In genomic region chr17:32631936-32632335, GRCm38 (mm10) we compare ENCODE assay signal across 31 mouse cellular contexts. TPM values are rescaled to one million over a fixed set of nuclear protein-coding genes. Genes with fewer than 3 reads are reported as not detected.
DNase-seq lines count a peak whose midpoint lies in the region; TF ChIP-seq lines count a peak whose summit lies in the region.
"Had no signal": no experiment of that assay in that cellular context is flagged by ENCODE, and none has a peak within 500 bp of the region (broad histone marks: within the 10 kb centered on the region; RNA-seq: fewer than 3 reads in every experiment).

No protein-coding gene starts in this region.

- no peak for TF ChIP-seq POLR2A in heart, adult 2 months (IDR thresholded peaks at IDR 0.05; ENCODE audit: insufficient read depth, low read depth, low read length)

- no peaks in the 10 kb centered on the region for H3K79me2 ChIP-seq in heart, adult 2 months (replicated peaks; ENCODE audit: control insufficient read depth, insufficient read depth, low read length)

- no peaks in the 10 kb centered on the region for H3K36me3 ChIP-seq in heart, adult 2 months (ENCODE audit: control insufficient read depth, insufficient read depth, low read length)
- H3K36me3 ChIP-seq: embryonic facial prominence, embryonic 12.5 days; embryonic facial prominence, embryonic 15.5 days; G1E; heart, embryonic 12.5 days; heart, embryonic 15.5 days; hindbrain, embryonic 10.5 days; hindbrain, embryonic 13.5 days; intestine, embryonic 15.5 days had no signal

- WGBS in heart, adult 2 months, result 66% methylated on average over 3 of the region's 3 CpGs

- intact Hi-C loops in heart, adult 2 months (cut with DNase I), result no loop called here

- H3K9ac ChIP-seq in heart, adult 2 months (ENCODE audit: low read depth, low read length), result no peak overlapping the region
- H3K9ac ChIP-seq: embryonic facial prominence, embryonic 12.5 days; embryonic facial prominence, embryonic 15.5 days; forebrain, postnatal 0 days; heart, embryonic 12.5 days; heart, embryonic 15.5 days; hindbrain, embryonic 13.5 days; intestine, embryonic 15.5 days had no signal

- no peaks in the 10 kb centered on the region for H3K4me1 ChIP-seq in heart, adult 2 months (ENCODE audit: control insufficient read depth, insufficient read depth, low read length)
- H3K4me1 ChIP-seq: embryonic facial prominence, embryonic 12.5 days; heart, embryonic 12.5 days; hindbrain, embryonic 13.5 days had no signal

- TF ChIP-seq CTCF in heart, adult 2 months (IDR thresholded peaks at IDR 0.05), result 0 out of 2 replicates have a peak, but pooled peaks have one; percentile 9

- no peak overlapping the region for H3K27ac ChIP-seq in heart, adult 2 months
- H3K27ac ChIP-seq: embryonic facial prominence, embryonic 12.5 days; embryonic facial prominence, embryonic 15.5 days; heart, embryonic 15.5 days; hindbrain, embryonic 10.5 days; hindbrain, embryonic 13.5 days; intestine, embryonic 15.5 days had no signal

- no peak for DNase-seq in heart, adult 2 months
- DNase-seq in heart, adult 8-10 months (ENCODE audit: low spot score), result no peak
- DNase-seq in A20 (ENCODE audit: low read depth, low spot score), result peak; percentile 22
- peak; percentile 1 for DNase-seq in brain, adult 2 months (ENCODE audit: low read depth, low spot score)
- DNase-seq in adrenal gland, postnatal 4 days (ENCODE audit: low spot score in 2 of 2), result no peak
- no peak for DNase-seq in left cerebral cortex, adult 9 months (ENCODE audit: low spot score in 2 of 2)
- DNase-seq: adrenal gland, adult 2 months; adrenal gland, postnatal 14 days; cerebellum, adult 18-20 months; cerebellum, adult 9-10 months; cerebellum, postnatal 14 days; forebrain, postnatal 0 days; gastrocnemius, postnatal 10 days; gastrocnemius, postnatal 36 days; heart, postnatal 10 days; heart, postnatal 36 days; kidney, adult 11 months had no signal

- no peak for TF ChIP-seq EP300 in heart, adult 2 months (IDR thresholded peaks at IDR 0.05; ENCODE audit: insufficient read depth, low read depth, low read length)

- H3K27me3 ChIP-seq in heart, adult 2 months (ENCODE audit: control insufficient read depth, insufficient read depth, low read length), result 0 out of 2 replicates have a peak, but pooled peaks cover 2% of the 10 kb centered on the region
- H3K27me3 ChIP-seq: embryonic facial prominence, embryonic 12.5 days; embryonic facial prominence, embryonic 15.5 days; heart, embryonic 12.5 days; heart, embryonic 15.5 days; intestine, embryonic 15.5 days had no signal

- no peak overlapping the region for H3K4me3 ChIP-seq in heart, adult 2 months
- H3K4me3 ChIP-seq: embryonic facial prominence, embryonic 12.5 days; embryonic facial prominence, embryonic 15.5 days; heart, embryonic 12.5 days; heart, embryonic 15.5 days; hindbrain, embryonic 10.5 days; hindbrain, embryonic 13.5 days; intestine, embryonic 15.5 days had no signal

RNA-seq across cellular contexts. Expression of gene Cyp4f37, which starts 10.8 kb away (rescaled TPM):
- total RNA-seq in heart, adult 2 months (2021), result not detected
- not detected in 2 replicates for polyA plus RNA-seq in heart, adult 2 months (2012; rRNA removed)
- total RNA-seq in heart, adult 8-10 months (2022), result not detected
- not detected for total RNA-seq in adrenal gland, postnatal 4 days (2021)
- total RNA-seq: adrenal gland, adult 2 months; adrenal gland, postnatal 14 days; common myeloid progenitor, adult 5-6 weeks; forebrain, postnatal 0 days; gastrocnemius, adult 18-20 months; gastrocnemius, postnatal 10 days; gastrocnemius, postnatal 36 days; granulocyte monocyte progenitor cell, adult 5-6 weeks; heart, postnatal 10 days; heart, postnatal 36 days had no signal
- polyA plus RNA-seq: adrenal gland, adult 2 months; embryonic facial prominence, embryonic 12.5 days; embryonic facial prominence, embryonic 15.5 days; forebrain, embryonic 11.5 days; forebrain, embryonic 14.5 days; G1E; heart, embryonic 12.5 days; heart, embryonic 15.5 days; hindbrain, embryonic 10.5 days; hindbrain, embryonic 13.5 days; hindbrain, embryonic 16.5 days; intestine, embryonic 15.5 days had no signal

RNA-seq across cellular contexts. Expression of gene Cyp4f40, which starts 26.8 kb away (rescaled TPM):
- not detected for total RNA-seq in heart, adult 2 months (2021)
- not detected in 2 replicates for polyA plus RNA-seq in heart, adult 2 months (2012; rRNA removed)
- total RNA-seq in heart, adult 8-10 months (2022), result not detected
- not detected for total RNA-seq in adrenal gland, postnatal 4 days (2021)
- total RNA-seq: adrenal gland, adult 2 months; adrenal gland, postnatal 14 days; common myeloid progenitor, adult 5-6 weeks; forebrain, postnatal 0 days; gastrocnemius, adult 18-20 months; gastrocnemius, postnatal 10 days; gastrocnemius, postnatal 36 days; granulocyte monocyte progenitor cell, adult 5-6 weeks; heart, postnatal 10 days; heart, postnatal 36 days had no signal
- polyA plus RNA-seq: adrenal gland, adult 2 months; embryonic facial prominence, embryonic 12.5 days; forebrain, embryonic 11.5 days; forebrain, embryonic 14.5 days; G1E; heart, embryonic 12.5 days; heart, embryonic 15.5 days; hindbrain, embryonic 10.5 days; hindbrain, embryonic 13.5 days; hindbrain, embryonic 16.5 days had no signal

RNA-seq across cellular contexts. Expression of gene Cyp4f15, which starts 53.5 kb away (rescaled TPM):
- not detected for total RNA-seq in heart, adult 2 months (2021)
- polyA plus RNA-seq in heart, adult 2 months (2012; rRNA removed), result 1.0 TPM in 1 of 2 replicates, not detected in the other
- under 1 TPM in 1 of 4 experiments, not detected in 3; 0.16 TPM for total RNA-seq in heart, adult 8-10 months (2022)
- total RNA-seq in adrenal gland, postnatal 4 days (2021), result 1 to 10 TPM; 3.6 to 7.7 TPM
- total RNA-seq: common myeloid progenitor, adult 5-6 weeks; G1E; gastrocnemius, adult 18-20 months; gastrocnemius, postnatal 10 days; gastrocnemius, postnatal 36 days; granulocyte monocyte progenitor cell, adult 5-6 weeks; heart, postnatal 10 days; heart, postnatal 36 days had no signal
- polyA plus RNA-seq: G1E; heart, embryonic 15.5 days had no signal

Comparison
In these comparisons a context has a peak if more than half of its experiments do, and no peak if none do; other contexts are left out.
1. DNase-seq: peak in A20 (single experiment) and brain, adult 2 months (single experiment); none in heart, adult 2 months (0 of 2), heart, adult 8-10 months (single experiment), adrenal gland, postnatal 4 days (0 of 2) and left cerebral cortex, adult 9 months (0 of 2).